Mouse (Mus musculus) embryonic facial prominence, embryonic 14.5 days (tissue): ENCODE data around the gene Tph2. TPM values are rescaled to one million over a fixed set of nuclear protein-coding genes. Genes with fewer than 3 reads are reported as not detected.
"Not testable (repeated sequence)": the region's sequence is repeated elsewhere in the genome, so short reads cannot be mapped to it uniquely, and the experiment has no call there.

Source experiments
- ATAC-seq: fragments of 200-750 bp; cut with Nextera tagmentation; 2 replicates; pipeline ENCODE4 v1.8.0; 2017; ENCODE audit warnings: low read depth, moderate number of reproducible peaks, moderate TSS enrichment
- DNase-seq: peaks from one replicate; pipeline ENCODE4 v3.0.0-alpha.2; 2015; ENCODE audit warnings: low spot score
- H3K27ac ChIP-seq: fragments of 300-500 bp; sonication (generic); replicated peaks from 2 replicates; pipeline ENCODE4 v1.5.1; 2014; ENCODE audit warnings: low read depth, mild to moderate bottlenecking, low read length, moderate library complexity
- H3K27me3 ChIP-seq: fragments of 300-500 bp; sonication (generic); replicated peaks from 2 replicates; pipeline ENCODE4 v1.6.1; 2014; ENCODE audit warnings: low read length; ENCODE audit not compliant: control insufficient read depth, insufficient read depth
- H3K36me3 ChIP-seq: fragments of 300-500 bp; sonication (generic); 2 replicates; pipeline ENCODE4 v1.6.1; 2014; ENCODE audit warnings: low read length, mixed read lengths; ENCODE audit not compliant: control insufficient read depth, insufficient read depth
- H3K4me1 ChIP-seq: fragments of 300-500 bp; sonication (generic); 2 replicates; pipeline ENCODE4 v1.6.1; 2014; ENCODE audit warnings: antibody characterized with exemption, low read length; ENCODE audit not compliant: control insufficient read depth, insufficient read depth
- H3K4me2 ChIP-seq: fragments of 300-500 bp; sonication (generic); 2 replicates; pipeline ENCODE4 v1.6.1; 2014; ENCODE audit warnings: low read depth, mild to moderate bottlenecking, low read length, moderate library complexity, mixed read lengths
- H3K4me3 ChIP-seq: fragments of 300-500 bp; sonication (generic); 2 replicates; pipeline ENCODE4 v1.5.1; 2014; ENCODE audit warnings: low read depth, mild to moderate bottlenecking, low read length
- H3K9ac ChIP-seq: fragments of 300-500 bp; sonication (generic); 2 replicates; pipeline ENCODE4 v1.6.1; 2014; ENCODE audit warnings: low read depth, mild to moderate bottlenecking, low read length, moderate library complexity, mixed read lengths
- H3K9me3 ChIP-seq: fragments of 300-500 bp; sonication (generic); 2 replicates; pipeline ENCODE4 v1.6.1; 2016; ENCODE audit warnings: low read length; ENCODE audit not compliant: control insufficient read depth
- WGBS: fragments of 180-500 bp; shearing (Covaris S2); extraction: QIAGEN DNeasy Blood & Tissue Kit; methylation state at CpG from one replicate; pipeline ENCODE4 v1.1.7; 2014; 5-methylcytosine and 5-hydroxymethylcytosine counted together
- polyA plus RNA-seq: library from polyadenylated mRNA; unstranded; fragments of >200 nt; fragmentation: Nextera tagmentation; extraction: Ambion mirVana; gene quantifications from 2 replicates; pipeline ENCODE4 v1.2.1, GENCODE M21; 2014

Gene Tph2
- polyA plus RNA-seq, 1 experiment from 2014 or later, result 0.06 TPM

GRCm38 (mm10) chr10:115191214-115191613 lies 6.4 kb upstream of the Tph2 start:
- 67% methylated on average over 7 of the region's 7 CpGs for WGBS
- Histone ChIP-seq H3K36me3 (no peaks in the 10 kb centered on the region), H3K4me2 (no peak overlapping the region), H3K27ac (no peak overlapping the region), H3K9me3 (no peaks in the 10 kb centered on the region), H3K27me3 (no peaks in the 10 kb centered on the region), H3K4me1 (no peaks in the 10 kb centered on the region), H3K9ac (no peak overlapping the region), H3K4me3 (no peak overlapping the region)
- DNase-seq, result peak; percentile 17
- ATAC-seq, result peak; percentile 41; the same call in 1 of the 2 replicates

- Histone ChIP-seq H3K27me3 (no peaks in the 10 kb centered on the region), H3K4me3 (no peak overlapping the region), H3K9ac (no peak overlapping the region), H3K36me3 (no peaks in the 10 kb centered on the region), H3K4me1 (no peaks in the 10 kb centered on the region), H3K9me3 (no peaks in the 10 kb centered on the region), H3K4me2 (no peak overlapping the region), H3K27ac (no peak overlapping the region)
- no peak for ATAC-seq
- 73% methylated on average over 1 of the region's 1 CpGs for WGBS
- DNase-seq, result no peak
These were observed 2.6 kb upstream of the Tph2 start for GRCm38 (mm10) chr10:115187390-115187789.

GRCm38 (mm10) chr10:115181034-115181433 lies 3.8 kb downstream of the Tph2 start:
- 61% methylated on average over 3 of the region's 3 CpGs for WGBS
- ATAC-seq, result peak; percentile 41; the same call in 1 of the 2 replicates
- no peak overlapping the region for H3K4me2 ChIP-seq

GRCm38 (mm10) chr10:115178019-115178418 lies 6.8 kb downstream of the Tph2 start:
- H3K4me3 ChIP-seq, H3K4me1 ChIP-seq, H3K27me3 ChIP-seq, H3K27ac ChIP-seq, DNase-seq, H3K9me3 ChIP-seq, ATAC-seq, H3K9ac ChIP-seq, H3K4me2 ChIP-seq, H3K36me3 ChIP-seq: not testable (repeated sequence)
- WGBS, result 65% methylated on average over 6 of the region's 6 CpGs

More at GRCm38 (mm10) chr10:115181034-115181433, 3.8 kb downstream of the Tph2 start:
- no peaks in the 10 kb centered on the region for H3K36me3 ChIP-seq
- H3K4me3 ChIP-seq, result no peak overlapping the region
- H3K9me3 ChIP-seq, result no peaks in the 10 kb centered on the region
- H3K4me1 ChIP-seq, result no peaks in the 10 kb centered on the region
- H3K27me3 ChIP-seq, result no peaks in the 10 kb centered on the region
- H3K9ac ChIP-seq, result no peak overlapping the region
- no peak overlapping the region for H3K27ac ChIP-seq
- no peak for DNase-seq

GRCm38 (mm10) chr10:115175591-115175991 lies 9.2 kb downstream of the Tph2 start:
- H3K9ac ChIP-seq, result no peak overlapping the region
- no peaks in the 10 kb centered on the region for H3K4me1 ChIP-seq
- H3K9me3 ChIP-seq, result no peaks in the 10 kb centered on the region
- DNase-seq (no peak), ATAC-seq (no peak; the same call in 1 of the 2 replicates)
- H3K4me2 ChIP-seq, result no peak overlapping the region
- no peak overlapping the region for H3K27ac ChIP-seq
- H3K36me3 ChIP-seq, result no peaks in the 10 kb centered on the region
- WGBS, result 52% methylated on average over 12 of the region's 12 CpGs
- H3K27me3 ChIP-seq, result no peaks in the 10 kb centered on the region
- no peak overlapping the region for H3K4me3 ChIP-seq

- no peak for ATAC-seq
- WGBS, result 75% methylated on average over 10 of the region's 10 CpGs
These were observed 11.5 kb downstream of the Tph2 start for GRCm38 (mm10) chr10:115173336-115173735.

GRCm38 (mm10) chr10:115171351-115171818 lies 13.4 kb downstream of the Tph2 start:
- H3K27ac ChIP-seq, result no peak overlapping the region
- no peaks in the 10 kb centered on the region for H3K9me3 ChIP-seq
- 50% methylated on average over 8 of the region's 8 CpGs for WGBS
- H3K9ac ChIP-seq, result no peak overlapping the region
- no peak overlapping the region for H3K4me3 ChIP-seq
- no peak overlapping the region for H3K4me2 ChIP-seq
- no peaks in the 10 kb centered on the region for H3K4me1 ChIP-seq
- DNase-seq, result peak; percentile 86
- ATAC-seq, result peak; percentile 78
- H3K27me3 ChIP-seq, result no peaks in the 10 kb centered on the region
- no peaks in the 10 kb centered on the region for H3K36me3 ChIP-seq

More at GRCm38 (mm10) chr10:115173336-115173735, 11.5 kb downstream of the Tph2 start:
- Histone ChIP-seq H3K4me1 (no peaks in the 10 kb centered on the region), H3K27me3 (no peaks in the 10 kb centered on the region), H3K9ac (no peak overlapping the region), H3K4me3 (no peak overlapping the region), H3K9me3 (no peaks in the 10 kb centered on the region), H3K27ac (no peak overlapping the region), H3K4me2 (no peak overlapping the region), H3K36me3 (no peaks in the 10 kb centered on the region)
- no peak for DNase-seq

- H3K9ac ChIP-seq, result no peak overlapping the region
- H3K27ac ChIP-seq, result no peak overlapping the region
- H3K36me3 ChIP-seq, result no peaks in the 10 kb centered on the region
- ATAC-seq, result no peak
- DNase-seq, result peak; percentile 35
- H3K4me2 ChIP-seq, result no peak overlapping the region
- WGBS, result 84% methylated on average over 7 of the region's 7 CpGs
- no peaks in the 10 kb centered on the region for H3K27me3 ChIP-seq
- H3K9me3 ChIP-seq, result no peaks in the 10 kb centered on the region
- no peak overlapping the region for H3K4me3 ChIP-seq
- no peaks in the 10 kb centered on the region for H3K4me1 ChIP-seq
These were observed 14.1 kb downstream of the Tph2 start for GRCm38 (mm10) chr10:115170496-115171350.
